Mouse (Mus musculus): ENCODE results near the gene Ldlrad2.

Ldlrad2 gene

DNA sequence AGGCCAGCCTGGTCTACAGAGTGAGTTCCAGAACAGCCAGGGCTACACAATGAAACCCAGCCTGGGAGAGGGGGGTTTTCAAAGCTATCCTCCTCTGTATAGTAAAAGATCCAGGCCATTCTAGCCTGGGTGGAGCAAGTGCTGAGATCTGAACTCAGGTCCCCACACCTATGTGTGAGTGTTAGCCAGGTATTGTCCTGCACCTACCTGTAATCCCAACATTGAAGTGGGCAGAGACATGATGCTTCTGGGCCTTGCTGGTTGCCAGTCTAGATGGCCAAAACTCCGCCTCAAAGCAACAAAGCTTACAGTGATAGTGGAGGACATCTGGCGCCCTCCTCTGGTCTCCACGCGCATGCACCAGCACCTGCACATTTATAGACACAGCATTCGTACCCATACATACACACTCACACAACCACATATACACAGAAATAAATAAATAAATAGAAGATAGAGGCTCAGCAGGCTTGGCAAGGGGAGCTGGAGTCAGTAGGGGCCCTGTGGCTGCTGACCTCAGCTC is 28.3 kb downstream of the Ldlrad2 start:
- DNase-seq, result no peak

- DNase-seq, result no peak
Measured at GRCm38 (mm10) chr4:137545568-137545967, 28.8 kb downstream of the Ldlrad2 start.

- no peak for DNase-seq
Measured at GRCm38 (mm10) chr4:137542968-137543367, 31.4 kb downstream of the Ldlrad2 start.

- DNase-seq, result no peak
Measured at GRCm38 (mm10) chr4:137540356-137540755, 34.0 kb downstream of the Ldlrad2 start.

- DNase-seq, result no peak
Measured at GRCm38 (mm10) chr4:137527872-137528271, 46.5 kb downstream of the Ldlrad2 start.

GRCm38 (mm10) chr4:137527368-137527767 is 47.0 kb downstream of the Ldlrad2 start:
- DNase-seq, result no peak

GRCm38 (mm10) chr4:137525426-137525825 is 48.9 kb downstream of the Ldlrad2 start:
- no peak for DNase-seq

Measured in right cerebral cortex, adult 18-20 months (tissue).